Mouse (Mus musculus) CD4-positive helper T cell, adult 2 months (primary cell): ENCODE results near the gene Nkx2-2.

Source experiments
- DNase-seq: peaks from one replicate; pipeline ENCODE4 v3.0.0-alpha.2; 2012; ENCODE audit warnings: low read depth, missing footprints, low spot score

Nkx2-2 gene

GRCm38 (mm10) chr2:147193271-147194255 is at the start of gene Nkx2-2:
Nkx2-2 (minus strand) TSS chr2:147194243.
- DNase-seq, result no peak

- DNase-seq, result no peak
These were observed 41.8 kb upstream of the Nkx2-2 start for GRCm38 (mm10) chr2:147235707-147236290.

- DNase-seq, result no peak
These were observed 37.1 kb upstream of the Nkx2-2 start for GRCm38 (mm10) chr2:147231175-147231574.

GRCm38 (mm10) chr2:147205076-147205615 is 11.1 kb upstream of the Nkx2-2 start:
- DNase-seq, result no peak

GRCm38 (mm10) chr2:147194711-147195615 is 920 bp upstream of the Nkx2-2 start:
- no peak for DNase-seq

- no peak for DNase-seq
These were observed 1.3 kb downstream of the Nkx2-2 start for GRCm38 (mm10) chr2:147192731-147193130.

- DNase-seq, result no peak
These were observed 3.6 kb downstream of the Nkx2-2 start for GRCm38 (mm10) chr2:147190316-147191021.

GRCm38 (mm10) chr2:147189546-147190315 is 4.3 kb downstream of the Nkx2-2 start:
- no peak for DNase-seq

GRCm38 (mm10) chr2:147188871-147189545 is 5.0 kb downstream of the Nkx2-2 start:
- DNase-seq, result no peak

GRCm38 (mm10) chr2:147188074-147188700 is 5.9 kb downstream of the Nkx2-2 start:
- no peak for DNase-seq

- no peak for DNase-seq
These were observed 6.8 kb downstream of the Nkx2-2 start for GRCm38 (mm10) chr2:147187061-147187870.

GRCm38 (mm10) chr2:147186261-147186681 is 7.8 kb downstream of the Nkx2-2 start:
- DNase-seq, result no peak

GRCm38 (mm10) chr2:147185561-147185960 is 8.5 kb downstream of the Nkx2-2 start:
- no peak for DNase-seq

- DNase-seq, result no peak
These were observed 9.7 kb downstream of the Nkx2-2 start for GRCm38 (mm10) chr2:147184071-147184990.

- DNase-seq, result no peak
These were observed 10.5 kb downstream of the Nkx2-2 start for GRCm38 (mm10) chr2:147183521-147183920.

GRCm38 (mm10) chr2:147182709-147183260 is 11.3 kb downstream of the Nkx2-2 start:
- no peak for DNase-seq
